Mouse (Mus musculus) midbrain, embryonic 15.5 days (tissue): ENCODE data around the gene Ndufaf2. TPM values are rescaled to one million over a fixed set of nuclear protein-coding genes. Genes with fewer than 3 reads are reported as not detected.

Source experiments
- ATAC-seq: fragments of 200-750 bp; cut with Nextera tagmentation; replicated peaks from 2 replicates; pipeline ENCODE4 v1.8.0; 2017; ENCODE audit warnings: moderate TSS enrichment
- H3K27ac ChIP-seq: fragments of 300-500 bp; sonication (generic); 2 replicates; pipeline ENCODE4 v1.5.1; 2015; ENCODE audit warnings: mild to moderate bottlenecking, inconsistent platforms
- H3K27me3 ChIP-seq: fragments of 300-500 bp; sonication (generic); replicated peaks from 2 replicates; pipeline ENCODE4 v1.6.1; 2015; ENCODE audit warnings: inconsistent platforms
- H3K36me3 ChIP-seq: fragments of 300-500 bp; sonication (generic); replicated peaks from 2 replicates; pipeline ENCODE4 v1.6.1; 2015; ENCODE audit warnings: inconsistent platforms
- H3K4me1 ChIP-seq: fragments of 300-500 bp; sonication (generic); 2 replicates; pipeline ENCODE4 v1.6.1; 2015; ENCODE audit warnings: inconsistent platforms
- H3K4me2 ChIP-seq: fragments of 300-500 bp; sonication (generic); 2 replicates; pipeline ENCODE4 v1.6.1; 2015; ENCODE audit warnings: inconsistent platforms, mild to moderate bottlenecking, moderate library complexity
- H3K4me3 ChIP-seq: fragments of 300-500 bp; sonication (generic); 2 replicates; pipeline ENCODE4 v1.5.1; 2015; ENCODE audit warnings: mild to moderate bottlenecking, inconsistent platforms
- H3K9ac ChIP-seq: fragments of 300-500 bp; sonication (generic); 2 replicates; pipeline ENCODE4 v1.6.1; 2015; ENCODE audit warnings: mild to moderate bottlenecking, inconsistent platforms
- H3K9me3 ChIP-seq: fragments of 300-500 bp; sonication (generic); 2 replicates; pipeline ENCODE4 v1.6.1; 2016; ENCODE audit warnings: inconsistent platforms
- WGBS: fragments of 180-500 bp; shearing (Covaris S2); methylation state at CpG from one replicate; pipeline ENCODE4 v1.1.7; 2015; ENCODE audit warnings: mixed read lengths; 5-methylcytosine and 5-hydroxymethylcytosine counted together
- polyA plus RNA-seq: library from polyadenylated mRNA; unstranded; fragments of >200 nt; fragmentation: Nextera tagmentation; extraction: Ambion mirVana; gene quantifications from 2 replicates; pipeline ENCODE4 v1.2.1, GENCODE M21; 2015

The Ndufaf2 gene
- polyA plus RNA-seq, 1 experiment from 2014 or later = 65.8 TPM

GRCm38 (mm10) chr13:107963471-107963870 is 195.0 kb downstream of the Ndufaf2 start:
- no peak overlapping the region for H3K9ac ChIP-seq
- 57% methylated on average over 11 of the region's 11 CpGs for WGBS
- H3K4me2 ChIP-seq = no peak overlapping the region
- H3K4me1 ChIP-seq = peaks cover 24% of the 10 kb centered on the region; the same call in 1 of the 2 replicates
- no peaks in the 10 kb centered on the region for H3K36me3 ChIP-seq
- H3K27me3 ChIP-seq = no peaks in the 10 kb centered on the region
- no peaks in the 10 kb centered on the region for H3K9me3 ChIP-seq
- H3K4me3 ChIP-seq = no peak overlapping the region
- H3K27ac ChIP-seq = no peak overlapping the region
- 0 out of 2 replicates have a peak, but pooled peaks have one; percentile 20 for ATAC-seq

- no peak overlapping the region for H3K4me2 ChIP-seq
- H3K27ac ChIP-seq = no peak overlapping the region
- no peaks in the 10 kb centered on the region for H3K36me3 ChIP-seq
- no peaks in the 10 kb centered on the region for H3K9me3 ChIP-seq
- H3K4me3 ChIP-seq = no peak overlapping the region
- H3K4me1 ChIP-seq = peaks cover 24% of the 10 kb centered on the region; the same call in 1 of the 2 replicates
- H3K9ac ChIP-seq = no peak overlapping the region
- WGBS = 68% methylated on average over 4 of the region's 4 CpGs
- H3K27me3 ChIP-seq = no peaks in the 10 kb centered on the region
- ATAC-seq = no peak
These were observed 195.7 kb downstream of the Ndufaf2 start for GRCm38 (mm10) chr13:107962741-107963140.

GRCm38 (mm10) chr13:107961972-107962371 is 196.5 kb downstream of the Ndufaf2 start:
- Histone ChIP-seq H3K4me3 (no peak overlapping the region), H3K9me3 (no peaks in the 10 kb centered on the region), H3K27me3 (no peaks in the 10 kb centered on the region), H3K4me1 (peaks cover 24% of the 10 kb centered on the region; the same call in 1 of the 2 replicates), H3K9ac (no peak overlapping the region), H3K36me3 (no peaks in the 10 kb centered on the region), H3K4me2 (no peak overlapping the region), H3K27ac (no peak overlapping the region)
- 45% methylated on average over 4 of the region's 4 CpGs for WGBS
- no peak for ATAC-seq

DNA sequence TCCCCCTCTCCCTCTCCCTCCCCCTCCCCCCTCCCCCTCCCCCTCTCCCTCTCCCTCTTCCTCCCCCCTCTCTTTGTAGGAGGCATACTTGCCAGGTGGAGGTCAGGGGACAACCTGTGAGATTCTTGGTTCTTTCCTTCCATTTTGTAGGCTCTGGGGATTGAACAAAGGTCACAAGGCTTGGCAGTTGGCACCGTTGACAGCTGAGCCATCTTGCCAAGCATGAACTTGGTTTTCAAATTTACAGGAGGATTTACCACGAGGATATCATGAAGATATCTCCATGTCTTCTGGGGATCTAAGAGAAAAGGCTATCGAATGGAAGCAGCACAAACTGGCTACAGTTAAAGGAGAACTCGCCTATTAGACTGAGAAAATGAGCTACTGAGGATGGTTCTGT is 196.9 kb downstream of the Ndufaf2 start:
- Histone ChIP-seq H3K4me1 (peaks cover 24% of the 10 kb centered on the region; the same call in 1 of the 2 replicates), H3K27ac (no peak overlapping the region), H3K4me3 (no peak overlapping the region), H3K4me2 (no peak overlapping the region), H3K36me3 (no peaks in the 10 kb centered on the region), H3K27me3 (no peaks in the 10 kb centered on the region), H3K9me3 (no peaks in the 10 kb centered on the region), H3K9ac (no peak overlapping the region)
- 80% methylated on average over 4 of the region's 4 CpGs for WGBS
- no peak for ATAC-seq

- H3K36me3 ChIP-seq = no peaks in the 10 kb centered on the region
- peaks cover 28% of the 10 kb centered on the region; the same call in 1 of the 2 replicates for H3K4me1 ChIP-seq
- H3K9me3 ChIP-seq = no peaks in the 10 kb centered on the region
- H3K27me3 ChIP-seq = no peaks in the 10 kb centered on the region
- H3K4me2 ChIP-seq = no peak overlapping the region
- ATAC-seq = no peak
- H3K27ac ChIP-seq = no peak overlapping the region
- 94% methylated on average over 5 of the region's 5 CpGs for WGBS
- H3K4me3 ChIP-seq = no peak overlapping the region
- H3K9ac ChIP-seq = no peak overlapping the region
These were observed 197.9 kb downstream of the Ndufaf2 start for GRCm38 (mm10) chr13:107960549-107960948.

GRCm38 (mm10) chr13:107959891-107960290 is 198.5 kb downstream of the Ndufaf2 start:
- WGBS = 85% methylated on average over 4 of the region's 4 CpGs
- Histone ChIP-seq H3K36me3 (no peaks in the 10 kb centered on the region), H3K27ac (no peak overlapping the region), H3K9me3 (no peaks in the 10 kb centered on the region), H3K9ac (no peak overlapping the region), H3K4me3 (no peak overlapping the region), H3K4me1 (peaks cover 30% of the 10 kb centered on the region; the same call in 1 of the 2 replicates), H3K27me3 (no peaks in the 10 kb centered on the region), H3K4me2 (no peak overlapping the region)
- ATAC-seq = no peak

GRCm38 (mm10) chr13:107956246-107956645 is 202.2 kb downstream of the Ndufaf2 start:
- H3K4me2 ChIP-seq = no peak overlapping the region
- 15% methylated on average over 3 of the region's 3 CpGs for WGBS
- no peak overlapping the region for H3K4me3 ChIP-seq
- no peak overlapping the region for H3K9ac ChIP-seq
- ATAC-seq = no peak
- no peaks in the 10 kb centered on the region for H3K36me3 ChIP-seq
- H3K9me3 ChIP-seq = no peaks in the 10 kb centered on the region
- H3K27me3 ChIP-seq = no peaks in the 10 kb centered on the region
- H3K27ac ChIP-seq = no peak overlapping the region
- H3K4me1 ChIP-seq = peaks cover 18% of the 10 kb centered on the region; the same call in 1 of the 2 replicates

DNA sequence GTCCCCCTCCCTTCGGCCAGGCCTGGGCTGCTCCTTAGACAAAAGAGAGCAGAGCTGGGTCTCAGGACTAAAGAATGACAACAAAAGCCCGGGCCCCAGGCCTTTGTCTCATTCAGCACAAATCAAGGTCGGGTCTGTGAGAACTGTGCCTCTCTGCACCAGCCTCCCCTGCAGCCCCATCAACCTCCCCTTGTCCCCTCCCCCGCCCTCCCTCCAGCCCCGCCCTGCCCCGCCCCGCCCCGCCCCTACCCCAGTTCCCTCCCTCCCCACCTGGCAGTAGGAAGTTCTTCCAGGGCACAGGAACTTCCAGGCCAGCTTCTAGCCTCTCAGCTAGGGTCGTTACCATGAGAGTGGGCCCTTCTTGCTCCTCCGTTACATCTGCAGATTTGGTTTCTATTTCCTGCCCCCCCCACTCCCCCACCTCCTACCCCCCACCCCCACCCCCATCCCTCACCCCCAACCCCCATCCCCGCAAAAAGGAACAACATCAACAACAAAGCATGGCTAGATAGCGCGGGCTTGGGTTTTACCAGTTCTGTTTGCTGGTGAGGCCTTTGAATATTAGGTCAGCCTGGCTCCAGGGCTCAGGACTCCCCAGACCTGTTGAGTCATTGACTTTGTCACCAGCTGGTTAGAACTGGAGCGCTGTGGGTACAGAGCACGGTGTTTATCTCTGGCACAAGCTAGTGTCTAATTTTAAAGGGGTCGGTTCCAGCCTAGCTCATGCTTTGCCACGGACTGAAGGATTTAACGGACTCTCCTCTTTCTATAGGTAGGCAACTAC is 202.9 kb downstream of the Ndufaf2 start:
- H3K4me2 ChIP-seq = no peak overlapping the region
- H3K4me3 ChIP-seq = no peak overlapping the region
- WGBS = 7% methylated on average over 16 of the region's 18 CpGs

GRCm38 (mm10) chr13:107954445-107955261 is 203.8 kb downstream of the Ndufaf2 start:
- 17% methylated on average over 16 of the region's 16 CpGs for WGBS
- Histone ChIP-seq H3K36me3 (no peaks in the 10 kb centered on the region), H3K4me2 (no peak overlapping the region), H3K4me1 (peaks cover 18% of the 10 kb centered on the region; the same call in 1 of the 2 replicates), H3K9me3 (no peaks in the 10 kb centered on the region), H3K27ac (no peak overlapping the region), H3K4me3 (no peak overlapping the region), H3K27me3 (no peaks in the 10 kb centered on the region), H3K9ac (no peak overlapping the region)
- ATAC-seq = 0 out of 2 replicates have a peak, but pooled peaks have one; percentile 25

More for the DNA sequence above, 202.9 kb downstream of the Ndufaf2 start:
- peak; percentile 76; the same call in 1 of the 2 replicates for ATAC-seq
- H3K36me3 ChIP-seq = no peaks in the 10 kb centered on the region
- no peaks in the 10 kb centered on the region for H3K27me3 ChIP-seq
- no peak overlapping the region for H3K27ac ChIP-seq
- H3K4me1 ChIP-seq = peaks cover 18% of the 10 kb centered on the region; the same call in 1 of the 2 replicates
- no peak overlapping the region for H3K9ac ChIP-seq
- H3K9me3 ChIP-seq = no peaks in the 10 kb centered on the region

DNA sequence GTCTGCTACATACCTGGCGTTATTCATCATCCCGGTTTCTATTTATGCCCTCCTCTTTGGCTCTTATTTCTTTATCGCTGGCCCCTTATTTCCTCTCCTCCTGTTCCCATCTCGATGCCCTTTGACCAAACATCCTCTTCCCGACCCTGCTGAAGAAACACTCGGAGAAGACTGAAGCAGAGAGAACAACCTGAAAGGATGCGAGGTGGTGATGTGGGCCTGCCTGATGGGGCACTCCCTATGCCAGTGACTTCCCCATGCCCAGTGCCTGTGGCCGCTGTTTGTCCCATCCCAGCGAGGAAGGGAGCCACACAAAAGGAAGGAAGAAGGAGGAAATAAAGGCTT is 204.4 kb downstream of the Ndufaf2 start:
- 32% methylated on average over 9 of the region's 9 CpGs for WGBS
- H3K27ac ChIP-seq = no peak overlapping the region
- no peaks in the 10 kb centered on the region for H3K36me3 ChIP-seq
- ATAC-seq = no peak
- H3K4me1 ChIP-seq = peaks cover 18% of the 10 kb centered on the region; the same call in 1 of the 2 replicates
- H3K4me3 ChIP-seq = no peak overlapping the region
- H3K9me3 ChIP-seq = no peaks in the 10 kb centered on the region
- no peaks in the 10 kb centered on the region for H3K27me3 ChIP-seq
- H3K9ac ChIP-seq = no peak overlapping the region
- H3K4me2 ChIP-seq = no peak overlapping the region
